Mouse (Mus musculus) kidney, embryonic 16.5 days (tissue): ENCODE measurements around the gene Hs3st5. TPM values are rescaled to one million over a fixed set of nuclear protein-coding genes. Genes with fewer than 3 reads are reported as not detected.
"Not testable (repeated sequence)": the region's sequence is repeated elsewhere in the genome, so short reads cannot be mapped to it uniquely, and the experiment has no call there.

ENCODE experiments used
- ATAC-seq: fragments of 200-750 bp; cut with Nextera tagmentation; 2 replicates; pipeline ENCODE4 v1.8.0; 2017; ENCODE audit warnings: moderate TSS enrichment; ENCODE audit not compliant: low FRiP score, low TSS enrichment
- H3K27ac ChIP-seq: fragments of 300-500 bp; sonication (generic); 2 replicates; pipeline ENCODE4 v1.5.1; 2014; ENCODE audit warnings: low read length
- H3K27me3 ChIP-seq: fragments of 300-500 bp; sonication (generic); 2 replicates; pipeline ENCODE4 v1.6.1; 2014; ENCODE audit warnings: low read length, control low read depth, mixed read lengths; ENCODE audit not compliant: insufficient read depth
- H3K36me3 ChIP-seq: fragments of 300-500 bp; sonication (generic); 2 replicates; pipeline ENCODE4 v1.6.1; 2014; ENCODE audit warnings: low read length, control low read depth, mixed read lengths; ENCODE audit not compliant: insufficient read depth
- H3K4me1 ChIP-seq: fragments of 300-500 bp; sonication (generic); 2 replicates; pipeline ENCODE4 v1.6.1; 2014; ENCODE audit warnings: low read length, control low read depth, mixed read lengths; ENCODE audit not compliant: insufficient read depth
- H3K4me2 ChIP-seq: fragments of 300-500 bp; sonication (generic); replicated peaks from 2 replicates; pipeline ENCODE4 v1.6.1; 2014; ENCODE audit warnings: low read depth, low read length
- H3K4me3 ChIP-seq: fragments of 300-500 bp; sonication (generic); 2 replicates; pipeline ENCODE4 v1.5.1; 2014; ENCODE audit warnings: mild to moderate bottlenecking, low read length
- H3K9ac ChIP-seq: fragments of 300-500 bp; sonication (generic); replicated peaks from 2 replicates; pipeline ENCODE4 v1.6.1; 2014; ENCODE audit warnings: low read length
- H3K9me3 ChIP-seq: fragments of 300-500 bp; sonication (generic); 2 replicates; pipeline ENCODE4 v1.6.1; 2016; ENCODE audit warnings: low read length, control low read depth
- WGBS: fragments of 180-500 bp; shearing (Covaris S2); extraction: QIAGEN DNeasy Blood & Tissue Kit; methylation state at CpG from one replicate; pipeline ENCODE4 v1.1.7; 2014; 5-methylcytosine and 5-hydroxymethylcytosine counted together
- polyA plus RNA-seq: library from polyadenylated mRNA; unstranded; fragments of >200 nt; fragmentation: Nextera tagmentation; extraction: Ambion mirVana; gene quantifications from 2 replicates; pipeline ENCODE4 v1.2.1, GENCODE M21; 2015

Gene Hs3st5
- polyA plus RNA-seq, 1 experiment from 2014 or later, result 0.27 TPM

DNA sequence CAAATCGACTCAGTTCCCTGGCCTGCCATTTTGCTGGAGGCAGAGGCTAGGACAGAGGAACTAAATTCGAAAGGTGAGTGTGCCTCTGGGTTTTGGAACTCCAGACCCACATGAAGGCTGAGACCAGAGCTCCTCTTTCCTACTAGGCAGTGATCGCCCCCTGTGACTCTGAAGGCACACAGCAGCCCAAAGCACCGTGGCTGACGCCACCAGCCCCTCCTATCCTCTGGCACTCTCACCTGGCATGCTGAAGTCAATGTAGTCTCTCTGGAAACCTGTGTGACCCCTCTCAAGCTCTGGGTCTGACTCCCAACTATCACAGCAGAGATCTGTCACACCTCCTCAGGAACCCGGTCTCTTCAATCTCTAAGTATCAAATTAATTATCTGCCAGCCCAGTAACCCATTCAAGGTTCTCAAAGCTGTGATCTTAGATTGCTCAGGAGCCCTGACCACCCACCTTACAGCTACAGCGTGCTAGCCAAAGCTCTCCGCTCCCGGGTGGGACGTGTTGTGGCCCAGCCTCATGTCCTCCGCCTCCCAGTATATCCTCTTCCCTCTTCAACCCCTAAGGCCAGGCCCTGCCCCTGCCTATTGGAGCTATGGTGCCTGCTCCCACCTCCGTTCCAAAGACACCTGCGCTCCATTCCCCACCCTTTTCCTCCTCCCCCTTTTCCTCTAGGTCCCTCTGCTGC lies 434 bp upstream of the Hs3st5 start:
- Histone ChIP-seq H3K4me1 (peaks cover 11% of the 10 kb centered on the region), H3K9me3 (no peaks in the 10 kb centered on the region), H3K4me2 (peak overlapping the region; percentile 97), H3K4me3 (peak overlapping the region; percentile 61), H3K36me3 (no peaks in the 10 kb centered on the region), H3K27me3 (peaks cover 43% of the 10 kb centered on the region), H3K9ac (no peak overlapping the region), H3K27ac (no peak overlapping the region)
- WGBS, result 9% methylated on average over 13 of the region's 13 CpGs
- peak; percentile 84 for ATAC-seq

DNA sequence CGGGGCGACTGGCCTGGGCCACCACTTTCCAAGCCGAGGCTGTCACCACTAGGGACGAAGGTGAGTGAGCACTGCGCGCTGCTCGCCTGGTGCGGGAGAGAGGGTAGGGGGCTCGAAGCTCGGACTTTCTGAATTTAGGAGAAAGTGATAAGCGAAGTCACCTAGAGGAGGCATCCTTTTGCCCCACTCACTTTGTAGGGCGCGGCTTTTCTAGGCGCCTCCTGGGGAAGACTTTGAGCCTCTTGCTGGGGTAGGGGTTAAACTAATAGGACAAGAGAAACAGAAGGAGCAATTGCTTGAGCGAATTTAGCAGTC lies 899 bp downstream of the Hs3st5 start:
- ATAC-seq, result no peak
- no peak overlapping the region for H3K27ac ChIP-seq
- H3K36me3 ChIP-seq, result no peaks in the 10 kb centered on the region
- H3K9ac ChIP-seq, result no peak overlapping the region
- WGBS, result under 1% methylated on average over 15 of the region's 15 CpGs
- H3K9me3 ChIP-seq, result no peaks in the 10 kb centered on the region
- H3K27me3 ChIP-seq, result peaks cover 43% of the 10 kb centered on the region
- H3K4me2 ChIP-seq, result peak overlapping the region; percentile 97
- peaks cover 11% of the 10 kb centered on the region for H3K4me1 ChIP-seq
- H3K4me3 ChIP-seq, result peak overlapping the region; percentile 61

DNA sequence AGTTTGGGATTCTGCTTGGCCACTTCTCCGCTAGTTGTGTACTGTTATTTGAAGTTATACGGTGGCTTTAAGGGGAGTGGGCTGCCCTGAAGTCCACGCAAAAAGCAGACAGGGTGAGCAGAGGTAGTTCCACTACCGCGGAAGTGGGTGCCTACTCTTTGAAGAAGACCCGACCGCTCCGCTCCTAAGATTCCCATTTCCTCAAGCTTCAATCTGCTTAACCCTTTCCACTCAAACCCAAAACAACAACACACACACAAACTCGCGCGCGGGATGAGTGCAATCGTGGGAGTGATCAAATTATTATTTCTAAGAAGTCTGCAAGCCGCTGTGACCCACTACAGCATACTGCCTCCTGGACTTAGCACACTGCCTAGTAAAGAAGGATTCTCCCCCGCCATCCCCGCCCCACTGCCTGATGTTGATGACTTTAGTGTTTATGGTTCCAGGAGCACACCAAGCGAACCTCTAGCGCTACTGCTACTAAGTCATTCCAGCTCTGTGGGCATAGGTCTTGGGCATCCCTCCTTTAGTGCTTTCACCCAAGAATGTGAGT lies 1.5 kb downstream of the Hs3st5 start:
- Histone ChIP-seq H3K9ac (no peak overlapping the region), H3K9me3 (no peaks in the 10 kb centered on the region), H3K27ac (no peak overlapping the region), H3K27me3 (peaks cover 43% of the 10 kb centered on the region), H3K36me3 (no peaks in the 10 kb centered on the region), H3K4me2 (peak overlapping the region; percentile 97), H3K4me3 (peak overlapping the region; percentile 61), H3K4me1 (peaks cover 11% of the 10 kb centered on the region)
- under 1% methylated on average over 18 of the region's 18 CpGs for WGBS
- ATAC-seq, result no peak

DNA sequence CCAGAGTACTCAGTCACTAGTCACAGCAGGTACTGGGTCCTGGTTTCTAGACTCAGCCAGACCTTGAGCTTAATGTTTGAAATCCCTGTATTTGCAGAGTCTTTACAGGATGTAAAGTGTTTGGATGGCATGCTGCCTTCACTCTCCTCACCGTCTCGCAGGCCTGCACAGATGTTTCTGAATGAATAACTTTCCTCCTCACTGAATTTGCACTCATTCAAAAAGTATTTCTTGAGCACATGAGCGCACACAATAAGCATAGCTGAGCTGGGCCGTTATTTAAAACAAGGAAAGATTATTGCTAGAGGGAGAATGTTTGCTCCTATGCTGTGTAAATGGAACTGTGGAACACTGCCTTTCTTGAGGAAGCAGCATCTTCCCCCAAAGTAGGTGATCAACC lies 2.9 kb downstream of the Hs3st5 start:
- Histone ChIP-seq H3K4me2 (no peak overlapping the region), H3K4me3 (no peak overlapping the region), H3K9ac (no peak overlapping the region), H3K9me3 (no peaks in the 10 kb centered on the region), H3K27ac (no peak overlapping the region), H3K27me3 (peaks cover 43% of the 10 kb centered on the region), H3K4me1 (peaks cover 11% of the 10 kb centered on the region), H3K36me3 (no peaks in the 10 kb centered on the region)
- ATAC-seq, result no peak
- 73% methylated on average over 4 of the region's 4 CpGs for WGBS

DNA sequence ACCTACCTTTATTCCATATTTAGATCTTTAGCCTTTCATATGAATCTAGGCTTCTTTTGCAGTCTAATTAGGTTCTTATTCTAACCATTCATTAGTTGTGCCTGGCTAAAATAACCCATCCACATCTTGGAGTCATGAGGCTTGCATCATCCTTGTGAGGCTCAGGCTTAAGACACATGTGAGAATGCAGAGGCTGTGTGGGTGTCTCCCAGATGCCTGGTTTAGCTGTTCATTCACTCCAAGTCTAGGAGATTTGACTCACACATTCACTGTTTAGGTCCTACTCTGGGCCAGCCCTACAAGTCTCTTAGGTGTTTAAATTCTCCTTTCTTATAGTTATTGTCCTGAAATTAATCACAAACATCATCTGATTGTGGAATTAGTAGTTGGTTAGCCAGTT lies 17.3 kb downstream of the Hs3st5 start:
- no peaks in the 10 kb centered on the region for H3K36me3 ChIP-seq
- no peaks in the 10 kb centered on the region for H3K27me3 ChIP-seq
- no peak overlapping the region for H3K4me3 ChIP-seq
- H3K27ac ChIP-seq, result no peak overlapping the region
- no peak for ATAC-seq
- no peaks in the 10 kb centered on the region for H3K9me3 ChIP-seq
- H3K4me1 ChIP-seq, result no peaks in the 10 kb centered on the region
- H3K4me2 ChIP-seq, result no peak overlapping the region
- no peak overlapping the region for H3K9ac ChIP-seq

DNA sequence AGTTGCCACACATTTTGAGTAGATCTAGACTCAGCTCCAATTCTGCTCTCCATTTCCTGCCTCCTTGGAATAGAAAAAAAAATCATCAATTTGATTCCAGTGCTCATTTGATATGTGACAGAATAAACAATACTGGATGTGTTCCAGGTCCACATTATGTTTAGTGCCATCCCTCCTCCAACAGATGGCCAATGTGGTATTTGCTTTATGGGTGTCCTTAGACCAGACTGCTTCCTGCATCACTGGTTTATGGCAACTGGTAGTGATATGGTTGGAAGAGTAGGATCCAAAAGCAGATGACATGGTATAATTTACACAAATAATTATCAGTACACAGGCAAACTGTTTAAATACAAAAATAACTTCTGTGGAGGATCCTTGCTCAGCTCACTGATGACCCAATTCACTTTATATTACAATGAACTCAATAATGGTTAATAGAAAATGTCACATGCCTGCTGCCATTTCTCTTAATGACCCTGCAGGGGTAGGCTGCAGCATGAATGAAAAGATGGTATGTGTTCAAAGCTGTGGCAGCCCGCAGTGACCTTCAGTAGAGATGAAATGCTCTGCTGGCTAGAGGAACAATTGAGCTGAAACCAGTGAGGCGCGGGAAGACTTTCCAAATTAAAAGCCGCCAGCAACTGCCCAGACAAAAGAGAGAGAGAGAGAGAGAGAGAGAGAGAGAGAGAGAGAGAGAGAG lies 27.2 kb downstream of the Hs3st5 start:
- Histone ChIP-seq H3K9me3 (no peaks in the 10 kb centered on the region), H3K27me3 (no peaks in the 10 kb centered on the region), H3K4me2 (no peak overlapping the region), H3K4me3 (no peak overlapping the region), H3K36me3 (no peaks in the 10 kb centered on the region), H3K9ac (no peak overlapping the region), H3K4me1 (no peaks in the 10 kb centered on the region), H3K27ac (no peak overlapping the region)
- ATAC-seq, result no peak
- 40% methylated on average over 4 of the region's 4 CpGs for WGBS

DNA sequence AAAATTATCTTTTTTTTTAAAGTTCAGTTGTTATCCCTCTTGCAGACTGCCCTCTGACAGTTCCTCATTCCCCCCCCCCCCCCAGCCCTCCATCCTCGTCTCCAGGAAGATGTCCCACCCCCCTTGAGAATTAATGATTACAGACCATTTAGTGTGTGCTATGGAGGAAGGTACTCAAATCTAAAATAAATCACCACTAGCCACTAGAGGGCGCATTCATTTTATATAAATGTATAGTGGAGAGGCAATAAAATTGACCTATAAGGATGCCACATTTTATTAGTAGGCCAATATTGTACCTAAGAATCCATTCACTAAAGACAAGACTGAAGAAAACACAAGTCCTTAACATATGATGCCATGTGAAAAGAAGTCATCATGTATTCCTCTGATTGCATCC lies 40.0 kb downstream of the Hs3st5 start:
- H3K9me3 ChIP-seq, result no peaks in the 10 kb centered on the region
- no peak overlapping the region for H3K9ac ChIP-seq
- no peaks in the 10 kb centered on the region for H3K36me3 ChIP-seq
- WGBS, result 27% methylated on average over 2 of the region's 2 CpGs
- no peak overlapping the region for H3K27ac ChIP-seq
- no peak overlapping the region for H3K4me3 ChIP-seq
- no peaks in the 10 kb centered on the region for H3K27me3 ChIP-seq
- no peaks in the 10 kb centered on the region for H3K4me1 ChIP-seq
- no peak overlapping the region for H3K4me2 ChIP-seq
- no peak for ATAC-seq

DNA sequence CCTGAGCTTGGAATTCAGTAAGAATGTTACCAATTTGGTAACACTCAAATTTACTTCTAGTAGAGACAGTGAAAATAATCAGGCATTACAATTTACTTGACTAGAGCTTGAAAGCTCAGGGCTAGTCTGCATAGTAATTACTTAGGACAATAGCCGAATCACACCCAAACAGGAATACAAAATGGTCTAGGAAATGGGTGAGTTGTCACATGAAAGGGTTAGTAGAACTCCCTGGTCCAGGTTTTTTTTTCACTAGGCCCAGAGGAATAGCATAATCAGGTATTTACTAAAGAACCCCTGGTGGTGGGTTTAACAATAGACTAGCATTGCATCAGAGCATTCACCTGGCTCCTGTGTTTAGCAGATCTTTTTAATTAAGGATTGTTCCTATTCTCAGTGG lies 41.1 kb downstream of the Hs3st5 start:
- not testable (repeated sequence) for H3K36me3 ChIP-seq, H3K9ac ChIP-seq, H3K9me3 ChIP-seq, H3K4me1 ChIP-seq, H3K4me3 ChIP-seq, ATAC-seq, H3K4me2 ChIP-seq, H3K27ac ChIP-seq, H3K27me3 ChIP-seq
- WGBS, result 92% methylated on average over 1 of the region's 1 CpGs

DNA sequence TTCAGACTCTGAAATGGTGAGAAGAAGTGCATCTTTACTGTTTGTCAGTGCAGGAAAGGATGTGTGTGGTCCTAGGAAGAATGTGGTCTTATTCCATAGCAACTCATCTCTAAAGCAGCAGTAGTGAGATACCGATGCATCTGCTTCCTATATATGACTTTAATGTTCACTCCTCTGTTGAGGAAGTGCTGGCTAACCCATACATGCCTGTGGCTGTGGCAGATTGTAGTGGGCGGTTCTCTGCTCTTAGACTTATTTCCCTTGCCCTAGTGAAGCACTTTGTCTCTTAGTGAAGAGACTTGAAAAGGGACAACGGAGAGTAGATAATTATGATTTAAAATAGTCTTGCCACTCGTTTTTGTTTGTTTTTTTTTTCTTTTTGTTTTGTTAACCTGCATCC lies 47.4 kb downstream of the Hs3st5 start:
- ATAC-seq, result no peak
- no peak overlapping the region for H3K9ac ChIP-seq
- H3K27ac ChIP-seq, result no peak overlapping the region
- H3K36me3 ChIP-seq, result no peaks in the 10 kb centered on the region
- H3K27me3 ChIP-seq, result no peaks in the 10 kb centered on the region
- H3K4me1 ChIP-seq, result no peaks in the 10 kb centered on the region
- H3K9me3 ChIP-seq, result no peaks in the 10 kb centered on the region
- H3K4me3 ChIP-seq, result no peak overlapping the region
- no peak overlapping the region for H3K4me2 ChIP-seq
- 68% methylated on average over 4 of the region's 4 CpGs for WGBS
